Mouse (Mus musculus) CH12.LX (cell line): ENCODE data around the gene Pkn2. TPM values are rescaled to one million over a fixed set of nuclear protein-coding genes. Genes with fewer than 3 reads are reported as not detected.

Experiments
- DNase-seq: peaks from one replicate; pipeline ENCODE4 v3.0.0-alpha.2; 2013; ENCODE audit errors: extremely low read depth
- H3K27ac ChIP-seq: 2 replicates; pipeline ENCODE4 v1.5.1; 2012; ENCODE audit warnings: low read depth, mild to moderate bottlenecking, control low read depth, moderate library complexity; ENCODE audit not compliant: insufficient read depth
- H3K27me3 ChIP-seq: replicated peaks from 2 replicates; pipeline ENCODE3; 2012; ENCODE audit warnings: inconsistent platforms
- H3K36me3 ChIP-seq, 2 experiments: replicated peaks in 1 of 2; 2 replicates each; pipeline versions ENCODE3 to v1.6.1; 2012; ENCODE audit warnings: inconsistent platforms in 1 of 2, low read length in 1 of 2, mild to moderate bottlenecking in 1 of 2, mixed read lengths in 1 of 2, moderate library complexity in 1 of 2; ENCODE audit not compliant: control insufficient read depth in 1 of 2, insufficient read depth in 1 of 2
- H3K4me1 ChIP-seq, 2 experiments: 2 replicates each; pipeline ENCODE4 v1.6.1; 2012; ENCODE audit warnings: inconsistent platforms in 1 of 2, moderate library complexity in 1 of 2; ENCODE audit not compliant: insufficient read depth in 2 of 2, control insufficient read depth in 1 of 2
- H3K4me2 ChIP-seq: 2 replicates; pipeline ENCODE4 v1.6.1; 2012; ENCODE audit warnings: low read depth, mild to moderate bottlenecking, control low read depth; ENCODE audit not compliant: poor library complexity, insufficient read depth, severe bottlenecking
- H3K4me3 ChIP-seq, 3 experiments: fragments of 150-350 bp in 1 of 3; sonication (generic) in 1 of 3; replicated peaks in 1 of 3; 2 replicates each; pipeline versions ENCODE3 to v1.5.1; 2011 to 2012; ENCODE audit warnings: low read depth in 2 of 3, low read length in 2 of 3, mild to moderate bottlenecking in 2 of 3, moderate library complexity in 2 of 3, control low read depth in 1 of 3, improper control_type of control experiment in 1 of 3, inconsistent platforms in 1 of 3, mixed read lengths in 1 of 3; ENCODE audit not compliant: poor library complexity in 1 of 3
- H3K79me2 ChIP-seq: replicated peaks from 2 replicates; pipeline ENCODE4 v1.6.1; 2012; ENCODE audit warnings: mild to moderate bottlenecking, moderate library complexity; ENCODE audit not compliant: control insufficient read depth, poor library complexity, insufficient read depth, severe bottlenecking; ENCODE audit errors: extremely low read depth
- H3K9ac ChIP-seq: 2 replicates; pipeline ENCODE4 v1.6.1; 2012; ENCODE audit warnings: low read depth, mild to moderate bottlenecking, control low read depth, moderate library complexity; ENCODE audit not compliant: insufficient read depth
- H3K9me3 ChIP-seq: replicated peaks from 2 replicates; pipeline ENCODE3; 2012; ENCODE audit warnings: low read length, inconsistent platforms, mixed read lengths
- BHLHE40 ChIP-seq: IDR thresholded peaks from 2 replicates; pipeline ENCODE4 v1.6.1; 2011; ENCODE audit warnings: mild to moderate bottlenecking, low read depth, low read length, improper control_type of control experiment
- CHD1 ChIP-seq: IDR thresholded peaks from 2 replicates; pipeline ENCODE4 v1.6.1; 2012; ENCODE audit warnings: low read depth, low read length, improper control_type of control experiment, inconsistent platforms
- ELF1 ChIP-seq: IDR thresholded peaks from 2 replicates; pipeline ENCODE4 v1.6.1; 2014; ENCODE audit warnings: low read depth, mild to moderate bottlenecking, inconsistent platforms, low read length, improper control_type of control experiment
- ETS1 ChIP-seq: conservative IDR thresholded peaks from 2 replicates; pipeline ENCODE4 v1.6.1; 2012; ENCODE audit warnings: low read depth, mild to moderate bottlenecking, inconsistent platforms, low read length, improper control_type of control experiment, moderate library complexity
- HCFC1 ChIP-seq: IDR thresholded peaks from 2 replicates; pipeline ENCODE4 v1.6.1; 2012; ENCODE audit warnings: low read depth, mild to moderate bottlenecking, inconsistent platforms, low read length, improper control_type of control experiment
- JUN ChIP-seq: IDR thresholded peaks from 2 replicates; pipeline ENCODE4 v1.6.1; 2011; ENCODE audit warnings: low read depth, mild to moderate bottlenecking, low read length, improper control_type of control experiment, moderate library complexity; ENCODE audit not compliant: insufficient read depth
- KAT2A ChIP-seq: IDR thresholded peaks from 2 replicates; pipeline ENCODE4 v1.6.1; 2012; ENCODE audit warnings: low read length, improper control_type of control experiment, inconsistent platforms; ENCODE audit not compliant: insufficient replicate concordance
- MAZ ChIP-seq: IDR thresholded peaks from 2 replicates; pipeline ENCODE4 v1.6.1; 2012; ENCODE audit warnings: low read depth, mild to moderate bottlenecking, inconsistent platforms, low read length, improper control_type of control experiment, moderate library complexity
- MEF2A ChIP-seq: IDR thresholded peaks from 2 replicates; pipeline ENCODE4 v1.6.1; 2014; ENCODE audit warnings: low read depth, mild to moderate bottlenecking, inconsistent platforms, low read length, improper control_type of control experiment, borderline replicate concordance
- MXI1 ChIP-seq: IDR thresholded peaks from 2 replicates; pipeline ENCODE4 v1.6.1; 2011; ENCODE audit warnings: mild to moderate bottlenecking, low read depth, low read length, improper control_type of control experiment
- NRF1 ChIP-seq: IDR thresholded peaks from 2 replicates; pipeline ENCODE4 v1.6.1; 2014; ENCODE audit warnings: low read depth, mild to moderate bottlenecking, inconsistent platforms, low read length, improper control_type of control experiment, moderate library complexity
- PAX5 ChIP-seq: IDR thresholded peaks from 2 replicates; pipeline ENCODE4 v1.6.1; 2012; ENCODE audit warnings: low read length, inconsistent platforms, mixed read lengths
- RAD21 ChIP-seq: IDR thresholded peaks from 2 replicates; pipeline ENCODE4 v1.6.1; 2011; ENCODE audit warnings: low read depth, mild to moderate bottlenecking, low read length, improper control_type of control experiment, moderate library complexity
- RCOR1 ChIP-seq: conservative IDR thresholded peaks from 2 replicates; pipeline ENCODE4 v1.6.1; 2012; ENCODE audit warnings: low read depth, mild to moderate bottlenecking, inconsistent platforms, low read length, improper control_type of control experiment
- TBP ChIP-seq: conservative IDR thresholded peaks from 2 replicates; pipeline ENCODE4 v1.6.1; 2011; ENCODE audit warnings: low read depth, low read length, improper control_type of control experiment
- ZMIZ1 ChIP-seq: IDR thresholded peaks from 2 replicates; pipeline ENCODE4 v1.6.1; 2012; ENCODE audit warnings: low read depth, mild to moderate bottlenecking, inconsistent platforms, low read length, improper control_type of control experiment
- dilution Hi-C: fragments of 300-500 bp; cut with MboI; formaldehyde crosslinking; loops from 2 replicates; pipeline ENCODE4 v1.14.3; 2020; ENCODE audit warnings: low sequenced_read_pairs; ENCODE audit not compliant: extremely low pct_unique_long_range_greater_than_20kb, extremely low pct_ligation_motif_present
- in situ Hi-C: fragments of 300-500 bp; cut with MboI; formaldehyde crosslinking; loops from 3 replicates; pipeline ENCODE4 v1.14.3; 2019; ENCODE audit warnings: low sequenced_read_pairs, low pct_ligation_motif_present, low pct_unique_long_range_greater_than_20kb, mixed read lengths
- polyA plus RNA-seq: library from polyadenylated mRNA; unstranded; fragments of >175 nt; gene quantifications from 2 replicates; pipeline ENCODE4 v1.2.1, GENCODE M21; 2012; ENCODE audit warnings: low read depth; ENCODE audit not compliant: insufficient read length
- total RNA-seq, 2 experiments: library from RNA; depleted of rRNA; stranded (reverse); fragments of 300-350 nt in 1 of 2; fragments of >200 nt in 1 of 2; gene quantifications; 2 replicates each; pipeline ENCODE4 v1.2.3; 2012 to 2014

The Pkn2 gene
- total and polyA plus RNA-seq, 3 experiments, result 39.5 to 54.3 (median 49.2) TPM

DNA sequence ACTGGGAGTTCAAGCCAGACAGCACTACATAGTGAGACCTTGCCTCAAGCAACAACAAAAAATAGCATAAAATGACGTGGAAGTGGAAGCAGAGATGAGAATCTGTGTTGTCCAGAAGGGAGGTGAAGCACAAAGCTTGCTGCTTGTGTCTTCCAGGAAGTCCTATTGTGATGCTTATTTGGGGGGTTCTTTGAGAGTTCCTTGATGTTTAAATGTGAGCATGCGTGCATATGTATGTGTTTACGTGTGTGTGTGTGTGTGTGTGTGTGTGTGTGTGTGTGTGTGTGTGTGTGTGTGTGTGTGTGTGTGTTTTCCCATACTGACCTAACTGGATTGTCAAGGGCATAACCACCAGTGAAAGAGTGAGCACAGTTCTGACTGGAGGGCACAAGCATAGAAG is 5.2 kb upstream of the Pkn2 start:
- Histone ChIP-seq H3K4me2 (no peak overlapping the region), H3K9ac (no peak overlapping the region), H3K4me1 (peaks cover 8 to 42% of the 10 kb centered on the region in 2 experiments), H3K4me3 (no peak overlapping the region), H3K36me3 (no peaks in the 10 kb centered on the region), H3K27me3 (no peaks in the 10 kb centered on the region), H3K9me3 (no peaks in the 10 kb centered on the region)
- dilution Hi-C loops, result no loop called here
- TF ChIP-seq RCOR1 (no peak), MEF2A (no peak), ELF1 (no peak), CHD1 (no peak), RAD21 (no peak)
- TF ChIP-seq, all 38 proteins: peak for 0
- in situ Hi-C loops, result loop anchor here (5.0 kb wide), 1 partner anchor 35 kb away; no protein-coding TSS in a partner anchor
- Histone ChIP-seq H3K27ac (no peak overlapping the region), H3K79me2 (no peaks in the 10 kb centered on the region)
- no peak for DNase-seq

- no peaks in the 10 kb centered on the region for H3K9me3 ChIP-seq
- peaks cover 2 to 30% of the 10 kb centered on the region in 2 experiments; a peak in 2 of 4 replicates for H3K4me1 ChIP-seq
- peaks cover 11% of the 10 kb centered on the region for H3K79me2 ChIP-seq
- in situ Hi-C loops (no loop called here), dilution Hi-C loops (no loop called here)
- DNase-seq, result no peak
- no peak overlapping the region for H3K27ac ChIP-seq
- no peaks in the 10 kb centered on the region for H3K36me3 ChIP-seq
- no peak overlapping the region for H3K9ac ChIP-seq
- H3K27me3 ChIP-seq, result no peaks in the 10 kb centered on the region
- H3K4me2 ChIP-seq, result no peak overlapping the region
- TF ChIP-seq RAD21 (no peak), ZMIZ1 (no peak), ELF1 (no peak), JUN (no peak), KAT2A (no peak), MXI1 (no peak), TBP (no peak), NRF1 (no peak), PAX5 (no peak), HCFC1 (no peak), RCOR1 (no peak), MAZ (no peak), ETS1 (no peak), BHLHE40 (no peak)
- H3K4me3 ChIP-seq, result no peak overlapping the region
Measured at GRCm38 (mm10) chr3:142884594-142884993, 2.8 kb upstream of the Pkn2 start.
